Mouse (Mus musculus): ENCODE data around the gene Anapc15-ps. TPM values are rescaled to one million over a fixed set of nuclear protein-coding genes. Genes with fewer than 3 reads are reported as not detected.

Gene Anapc15-ps
- polyA plus RNA-seq, 1 experiment from 2014 or later: 0.98 TPM

DNA sequence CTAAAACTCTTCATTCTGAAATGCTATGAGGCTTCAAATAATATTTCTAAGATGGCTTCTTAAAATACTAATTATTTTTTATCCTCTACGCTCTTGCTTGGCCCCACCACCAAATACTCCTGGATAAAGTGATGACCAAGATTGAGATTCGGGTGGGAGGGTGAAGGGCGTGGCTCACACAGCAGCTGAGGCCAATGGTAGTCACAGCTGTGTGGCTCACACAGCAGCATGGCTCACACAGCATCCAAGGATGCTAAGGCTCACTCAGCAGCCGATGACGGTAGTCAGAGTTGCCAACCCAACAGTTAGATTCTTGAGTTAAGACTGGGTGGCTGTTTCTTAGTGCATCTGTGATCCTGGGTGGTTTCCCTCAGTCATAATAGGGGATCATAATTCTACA lies 30.5 kb upstream of the Anapc15-ps start:
- H3K36me3 ChIP-seq (ENCODE audit: inconsistent target): no peaks in the 10 kb centered on the region
- H3K79me2 ChIP-seq (ENCODE audit: inconsistent target): no peaks in the 10 kb centered on the region
- whole genome bisulfite sequencing (ENCODE audit: missing documents): 95% methylated on average over 5 of the region's 5 CpGs
- H3K4me3 ChIP-seq (ENCODE audit: inconsistent target): no peak overlapping the region
- no peak overlapping the region for H3K27ac ChIP-seq

DNA sequence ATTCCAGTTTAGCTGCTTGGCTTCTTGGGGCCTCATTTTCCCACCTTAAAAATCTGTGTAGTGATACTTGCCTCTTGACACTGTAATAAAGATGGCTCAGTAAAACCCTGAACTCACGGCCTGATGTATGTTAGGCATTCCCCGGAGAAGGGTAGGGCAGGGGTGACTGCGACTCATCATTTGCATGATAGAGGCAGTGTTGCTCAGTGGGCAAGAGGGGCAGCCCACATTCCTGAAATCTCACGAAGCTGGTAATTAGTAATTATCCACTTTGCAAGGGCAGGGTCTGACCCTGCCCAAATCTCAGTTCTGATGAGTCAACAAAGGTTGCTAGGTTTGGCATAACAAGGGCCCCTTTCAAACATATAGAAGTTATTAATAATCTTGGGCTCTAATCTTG lies 27.2 kb upstream of the Anapc15-ps start:
- Histone ChIP-seq H3K36me3 (ENCODE audit: inconsistent target) (no peaks in the 10 kb centered on the region), H3K27ac (no peak overlapping the region), H3K4me3 (ENCODE audit: inconsistent target) (no peak overlapping the region), H3K79me2 (ENCODE audit: inconsistent target) (no peaks in the 10 kb centered on the region)
- WGBS (ENCODE audit: missing documents): 93% methylated on average over 4 of the region's 4 CpGs

DNA sequence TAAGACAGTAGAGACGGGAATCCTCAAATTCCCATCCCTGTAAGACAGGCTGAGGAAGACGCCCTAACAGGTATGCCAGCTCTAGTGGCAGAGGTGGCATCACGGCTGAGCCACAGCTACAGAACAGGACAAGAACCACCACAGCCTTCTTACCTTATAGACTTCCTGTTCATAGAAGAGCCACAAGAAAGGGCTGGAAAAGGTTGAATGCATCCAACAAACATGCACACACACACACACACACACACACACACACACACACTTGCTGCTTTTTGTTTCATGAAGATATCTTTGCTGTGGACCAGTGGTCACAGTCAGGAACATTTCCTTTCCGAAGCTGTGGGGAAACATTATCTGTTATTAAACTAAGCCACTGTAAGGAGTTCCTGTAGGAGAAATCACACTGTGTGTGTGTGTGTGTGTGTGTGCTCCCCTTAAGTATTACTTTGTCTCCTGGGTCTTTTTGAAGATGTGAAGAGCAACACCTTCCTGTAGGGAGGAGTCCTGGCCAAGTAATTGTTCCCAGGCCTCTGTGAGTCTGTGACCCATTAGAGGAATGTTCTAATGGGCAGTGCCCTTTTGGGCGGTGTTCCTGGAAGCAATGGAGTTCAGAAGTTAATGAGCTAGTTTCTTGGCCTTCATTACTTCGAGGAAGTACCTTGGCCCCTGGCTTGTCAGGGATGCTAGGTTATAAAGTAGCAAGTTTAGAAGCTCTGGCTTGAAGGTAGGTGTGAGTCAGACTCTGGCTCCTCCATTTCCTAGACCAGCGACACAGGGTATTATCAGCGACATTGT lies 25.9 kb upstream of the Anapc15-ps start:
- Histone ChIP-seq H3K4me3 (ENCODE audit: inconsistent target) (no peak overlapping the region), H3K27ac (no peak overlapping the region), H3K79me2 (ENCODE audit: inconsistent target) (no peaks in the 10 kb centered on the region), H3K36me3 (ENCODE audit: inconsistent target) (no peaks in the 10 kb centered on the region)
- WGBS (ENCODE audit: missing documents): 91% methylated on average over 8 of the region's 8 CpGs

DNA sequence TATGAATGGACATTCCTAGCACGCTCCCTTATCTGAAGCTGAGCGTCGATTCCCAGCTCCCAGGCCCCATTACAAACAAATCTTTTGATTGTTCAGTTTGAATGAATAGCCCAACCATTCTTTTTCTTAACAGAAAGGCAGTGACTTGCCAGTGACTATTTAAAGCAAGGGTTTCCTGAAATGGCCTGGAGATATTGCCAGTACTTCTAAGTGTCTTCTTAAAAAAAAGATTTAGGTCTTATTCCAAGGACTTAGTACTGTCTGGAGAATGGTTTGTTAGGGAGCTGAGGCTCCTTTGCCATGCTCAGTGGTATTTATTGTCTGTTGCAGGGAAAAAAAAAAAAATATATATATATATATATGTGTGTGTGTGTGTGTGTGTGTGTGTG lies 23.0 kb upstream of the Anapc15-ps start:
- Histone ChIP-seq H3K36me3 (ENCODE audit: inconsistent target) (no peaks in the 10 kb centered on the region), H3K79me2 (ENCODE audit: inconsistent target) (no peaks in the 10 kb centered on the region), H3K4me3 (ENCODE audit: inconsistent target) (no peak overlapping the region), H3K27ac (no peak overlapping the region)
- WGBS (ENCODE audit: missing documents): 94% methylated on average over 3 of the region's 3 CpGs

DNA sequence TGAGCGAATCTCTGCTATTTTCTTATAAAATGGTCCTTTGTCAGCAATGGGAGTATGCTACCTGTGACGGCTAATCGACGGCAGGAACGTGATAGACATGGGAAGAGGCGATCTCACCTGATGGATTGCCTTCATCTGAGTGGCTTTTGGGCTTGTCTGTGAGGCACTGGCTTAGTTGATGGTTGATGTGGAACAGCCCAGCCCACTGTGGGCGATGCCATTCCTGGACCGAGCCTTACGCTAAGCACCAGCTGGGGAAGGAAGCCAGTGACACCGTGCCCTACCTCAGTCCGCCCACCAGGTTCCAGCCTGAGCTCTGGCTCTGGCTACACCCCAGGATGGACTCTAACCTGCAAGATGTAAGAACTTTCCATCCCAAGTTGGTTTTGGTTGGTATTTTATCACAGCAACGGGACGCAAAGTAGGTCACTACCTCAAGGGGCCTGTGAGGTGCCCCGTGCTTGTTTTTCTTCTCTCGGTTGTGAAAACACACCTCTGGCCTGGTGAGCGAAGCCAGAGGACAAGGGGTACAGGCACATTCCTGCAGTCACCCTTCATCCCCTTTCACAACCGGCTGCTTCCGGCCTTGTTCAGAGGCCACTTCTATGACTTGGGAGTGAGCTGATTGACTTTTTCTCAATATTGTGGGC lies 22.5 kb upstream of the Anapc15-ps start:
- H3K79me2 ChIP-seq (ENCODE audit: inconsistent target): no peaks in the 10 kb centered on the region
- no peak overlapping the region for H3K27ac ChIP-seq
- H3K36me3 ChIP-seq (ENCODE audit: inconsistent target): no peaks in the 10 kb centered on the region
- 94% methylated on average over 18 of the region's 18 CpGs for WGBS (ENCODE audit: missing documents)
- no peak overlapping the region for H3K4me3 ChIP-seq (ENCODE audit: inconsistent target)

DNA sequence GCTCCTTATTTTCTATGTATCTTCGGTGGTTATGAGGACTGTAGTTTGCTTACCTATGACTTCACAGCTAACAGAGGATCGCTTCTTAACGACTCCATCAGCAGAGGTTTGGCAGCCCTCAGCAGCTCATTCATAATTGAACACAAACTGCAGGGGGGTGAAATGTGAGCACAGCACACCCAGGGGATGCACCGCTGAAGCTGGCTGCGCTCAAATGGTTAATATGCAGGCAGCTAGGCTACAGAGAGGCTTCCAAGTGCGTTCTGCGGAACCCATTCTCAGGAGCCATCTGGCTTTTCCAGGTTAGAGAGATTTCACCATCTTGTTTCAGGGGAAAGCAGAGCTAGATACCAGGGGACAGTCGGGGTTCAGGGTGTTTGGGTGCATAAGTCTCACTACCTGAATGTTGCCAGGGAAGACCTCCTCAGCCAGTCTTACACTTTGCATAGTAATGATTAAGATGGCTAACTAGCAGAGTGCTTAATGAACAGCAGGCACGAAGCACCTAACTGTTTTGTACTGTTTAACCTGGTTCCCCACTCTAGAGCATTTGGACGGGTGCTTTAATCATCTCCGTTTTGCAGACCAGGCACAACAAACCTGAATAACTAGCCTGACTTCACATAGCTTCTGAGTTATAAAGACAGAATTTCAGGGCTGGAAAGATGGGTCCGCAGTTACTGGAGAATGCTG lies 21.5 kb upstream of the Anapc15-ps start:
- Histone ChIP-seq H3K4me3 (ENCODE audit: inconsistent target) (no peak overlapping the region), H3K36me3 (ENCODE audit: inconsistent target) (no peaks in the 10 kb centered on the region), H3K27ac (no peak overlapping the region), H3K79me2 (ENCODE audit: inconsistent target) (no peaks in the 10 kb centered on the region)
- 90% methylated on average over 12 of the region's 12 CpGs for WGBS (ENCODE audit: missing documents)

DNA sequence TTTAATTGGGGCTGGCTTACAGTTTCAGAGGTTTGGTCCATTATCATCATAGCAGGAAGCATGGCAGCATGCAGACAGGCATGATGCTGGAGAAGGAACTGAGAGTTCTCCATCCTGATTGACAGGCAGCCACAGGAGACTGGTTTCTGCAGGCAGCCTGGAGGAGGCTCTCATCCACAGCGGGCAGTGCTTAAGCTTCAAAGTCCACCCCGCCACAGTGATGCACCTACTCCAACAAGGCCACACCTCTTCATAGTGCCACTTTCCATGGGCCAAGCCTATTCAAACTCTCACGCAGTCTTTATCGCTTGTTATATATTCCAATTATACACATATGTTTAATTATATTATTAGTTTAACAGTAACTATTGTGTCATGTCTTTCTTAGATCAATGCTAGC lies 18.1 kb upstream of the Anapc15-ps start:
- H3K4me3 ChIP-seq (ENCODE audit: inconsistent target): no peak overlapping the region
- 94% methylated on average over 2 of the region's 4 CpGs for whole genome bisulfite sequencing (ENCODE audit: missing documents)
- H3K79me2 ChIP-seq (ENCODE audit: inconsistent target): no peaks in the 10 kb centered on the region
- H3K36me3 ChIP-seq (ENCODE audit: inconsistent target): no peaks in the 10 kb centered on the region
- H3K27ac ChIP-seq: no peak overlapping the region

DNA sequence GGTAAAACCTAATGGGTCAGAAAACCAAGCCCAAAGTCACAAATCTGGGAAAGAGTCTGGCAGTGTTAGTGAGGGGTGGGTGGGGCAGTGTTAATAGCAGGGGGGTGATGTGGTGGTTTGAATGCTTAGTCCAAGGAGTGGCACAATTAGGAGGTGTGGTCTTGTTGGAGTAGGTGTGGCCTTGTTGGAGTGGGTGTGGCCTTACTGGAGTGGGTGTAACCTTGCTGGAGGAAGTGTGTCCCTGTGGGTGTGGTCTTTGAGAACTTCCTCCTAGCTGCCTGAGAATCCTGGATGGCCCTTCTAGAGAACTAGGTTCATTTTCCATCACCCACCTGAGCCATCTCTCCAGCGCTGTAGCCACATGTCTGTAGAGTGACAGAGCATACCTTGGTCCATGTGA lies 16.6 kb upstream of the Anapc15-ps start:
- 92% methylated on average over 1 of the region's 1 CpGs for WGBS (ENCODE audit: missing documents)
- H3K79me2 ChIP-seq (ENCODE audit: inconsistent target): no peaks in the 10 kb centered on the region
- H3K4me3 ChIP-seq (ENCODE audit: inconsistent target): no peak overlapping the region
- H3K36me3 ChIP-seq (ENCODE audit: inconsistent target): no peaks in the 10 kb centered on the region
- no peak overlapping the region for H3K27ac ChIP-seq

DNA sequence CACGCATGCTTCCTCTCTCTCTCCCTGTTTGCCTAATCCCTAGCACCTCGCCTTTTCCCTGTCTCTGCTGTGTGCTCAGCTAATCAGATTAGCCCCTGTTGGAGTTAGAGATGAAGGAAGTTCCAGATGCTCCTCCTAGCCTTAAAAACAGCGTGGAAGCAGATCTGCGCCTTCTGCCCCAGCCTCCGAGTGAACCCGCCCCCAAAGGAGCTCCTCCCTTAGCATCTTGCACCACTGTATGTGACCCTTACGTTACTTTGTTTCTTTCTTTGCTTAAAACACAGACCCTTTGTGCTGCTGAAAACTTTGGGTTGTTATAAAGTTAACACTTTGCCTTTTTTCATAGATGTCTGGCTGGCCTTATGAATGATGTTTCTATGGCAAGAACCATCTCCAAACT lies 15.8 kb upstream of the Anapc15-ps start:
- 83% methylated on average over 7 of the region's 7 CpGs for WGBS (ENCODE audit: missing documents)
- Histone ChIP-seq H3K27ac (no peak overlapping the region), H3K79me2 (ENCODE audit: inconsistent target) (no peaks in the 10 kb centered on the region), H3K36me3 (ENCODE audit: inconsistent target) (no peaks in the 10 kb centered on the region), H3K4me3 (ENCODE audit: inconsistent target) (no peak overlapping the region)

DNA sequence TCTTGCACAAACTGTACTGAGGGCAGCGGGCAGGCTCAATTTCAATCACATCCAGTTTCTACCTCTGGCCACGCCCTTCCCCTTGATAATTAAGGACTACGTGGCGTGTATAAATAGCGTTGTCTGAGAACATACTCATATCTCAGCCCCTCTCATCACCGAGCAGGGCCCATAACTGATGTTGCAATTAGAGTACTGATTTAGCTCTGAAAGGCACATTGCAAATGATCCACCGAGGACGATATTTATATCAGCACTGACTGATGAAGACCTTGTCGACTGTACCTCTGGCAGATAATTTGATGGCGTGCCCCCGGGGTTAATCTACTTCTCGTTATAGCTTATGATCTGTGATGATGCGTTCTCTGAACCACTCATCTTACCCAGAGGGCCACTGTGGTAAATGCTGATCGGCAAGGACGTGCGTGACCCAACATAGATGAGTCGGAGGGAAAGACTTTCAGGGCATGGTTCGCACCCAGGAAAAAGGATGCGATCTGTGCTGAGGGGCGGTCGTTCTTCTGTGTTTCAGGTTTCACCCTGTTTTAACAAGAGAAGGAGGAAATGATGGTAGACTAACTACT lies 14.4 kb upstream of the Anapc15-ps start:
- H3K27ac ChIP-seq: no peak overlapping the region
- WGBS (ENCODE audit: missing documents): 94% methylated on average over 21 of the region's 21 CpGs
- H3K36me3 ChIP-seq (ENCODE audit: inconsistent target): no peaks in the 10 kb centered on the region
- no peaks in the 10 kb centered on the region for H3K79me2 ChIP-seq (ENCODE audit: inconsistent target)
- H3K4me3 ChIP-seq (ENCODE audit: inconsistent target): no peak overlapping the region

DNA sequence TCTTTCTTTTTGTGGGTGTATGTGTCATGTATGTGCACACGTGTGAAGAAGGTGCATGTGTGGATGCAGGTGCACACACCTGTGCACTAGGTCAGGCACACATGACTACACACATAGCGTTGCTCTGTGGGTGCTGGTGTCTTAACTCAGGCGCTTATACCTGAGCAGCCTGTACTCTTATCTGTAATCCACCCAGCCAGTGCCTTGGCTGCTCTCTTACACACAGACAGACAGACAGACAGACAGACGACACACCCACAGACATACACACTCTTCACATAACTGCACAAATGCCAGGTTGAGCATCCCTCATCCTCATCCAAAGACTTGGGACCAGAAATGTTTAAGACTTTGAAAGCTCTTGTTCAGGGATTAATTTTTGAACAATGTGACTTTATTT lies 12.8 kb upstream of the Anapc15-ps start:
- Histone ChIP-seq H3K79me2 (ENCODE audit: inconsistent target) (no peaks in the 10 kb centered on the region), H3K4me3 (ENCODE audit: inconsistent target) (no peak overlapping the region), H3K36me3 (ENCODE audit: inconsistent target) (no peaks in the 10 kb centered on the region), H3K27ac (no peak overlapping the region)
- 95% methylated on average over 4 of the region's 4 CpGs for WGBS (ENCODE audit: missing documents)

DNA sequence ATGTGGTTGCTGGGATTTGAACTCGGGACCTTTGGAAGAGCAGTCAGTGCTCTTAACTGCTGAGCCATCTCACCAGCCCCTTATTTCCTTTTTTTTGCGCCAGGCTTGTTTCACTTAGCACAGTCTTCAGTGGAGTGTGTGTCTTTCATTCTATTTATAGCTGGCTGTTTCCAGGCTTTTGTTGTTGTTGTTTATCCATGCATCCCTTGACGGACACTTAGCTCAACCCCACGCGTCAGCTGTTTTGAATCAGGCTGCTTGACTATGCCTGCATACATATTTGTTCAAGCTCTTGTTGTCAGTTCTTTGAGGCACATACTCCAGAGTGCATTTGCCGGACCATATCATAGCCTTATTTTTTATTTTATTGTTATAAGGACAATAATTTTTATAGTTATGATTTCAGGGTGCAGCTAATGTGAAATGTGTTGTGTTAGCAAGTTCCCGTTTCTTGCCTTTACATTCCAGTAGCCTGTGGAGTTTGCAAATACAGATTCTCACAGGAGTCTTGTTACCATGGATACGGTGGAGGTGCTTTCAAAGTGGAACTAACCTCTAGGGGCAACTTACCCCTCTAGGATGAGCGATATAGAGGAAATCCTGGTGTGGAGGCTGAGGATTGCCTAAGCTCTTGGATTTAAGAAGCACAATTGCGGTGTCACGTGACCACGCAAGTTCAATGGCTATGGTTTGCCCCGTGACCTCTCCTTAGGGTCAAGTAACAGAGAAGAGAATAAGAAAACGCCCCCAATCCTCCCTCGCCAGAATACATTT lies 11.7 kb upstream of the Anapc15-ps start:
- H3K79me2 ChIP-seq (ENCODE audit: inconsistent target): no peaks in the 10 kb centered on the region
- no peaks in the 10 kb centered on the region for H3K36me3 ChIP-seq (ENCODE audit: inconsistent target)
- H3K27ac ChIP-seq: no peak overlapping the region
- H3K4me3 ChIP-seq (ENCODE audit: inconsistent target): no peak overlapping the region
- WGBS (ENCODE audit: missing documents): 34% methylated on average over 15 of the region's 15 CpGs

DNA sequence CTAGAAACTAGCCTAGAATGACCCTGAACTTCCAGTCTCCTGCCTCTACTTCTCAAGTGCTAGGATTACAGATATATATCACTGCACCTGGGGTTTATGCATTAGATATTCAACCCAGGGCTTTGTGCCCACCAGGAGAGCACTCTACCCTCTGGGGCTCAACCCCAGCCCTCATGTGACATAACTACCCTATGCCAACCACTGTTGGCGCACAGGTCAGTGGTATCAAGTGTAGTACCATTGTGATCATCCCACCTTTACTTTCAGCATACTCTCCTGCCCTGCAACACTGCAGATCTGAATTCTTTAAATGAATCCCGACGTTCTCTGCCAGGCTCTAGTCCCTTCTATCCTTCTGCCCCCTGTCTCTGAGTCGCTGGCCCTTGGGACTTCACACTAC lies 11.0 kb upstream of the Anapc15-ps start:
- no peaks in the 10 kb centered on the region for H3K36me3 ChIP-seq (ENCODE audit: inconsistent target)
- H3K4me3 ChIP-seq (ENCODE audit: inconsistent target): no peak overlapping the region
- WGBS (ENCODE audit: missing documents): 86% methylated on average over 4 of the region's 4 CpGs
- no peak overlapping the region for H3K27ac ChIP-seq
- no peaks in the 10 kb centered on the region for H3K79me2 ChIP-seq (ENCODE audit: inconsistent target)

DNA sequence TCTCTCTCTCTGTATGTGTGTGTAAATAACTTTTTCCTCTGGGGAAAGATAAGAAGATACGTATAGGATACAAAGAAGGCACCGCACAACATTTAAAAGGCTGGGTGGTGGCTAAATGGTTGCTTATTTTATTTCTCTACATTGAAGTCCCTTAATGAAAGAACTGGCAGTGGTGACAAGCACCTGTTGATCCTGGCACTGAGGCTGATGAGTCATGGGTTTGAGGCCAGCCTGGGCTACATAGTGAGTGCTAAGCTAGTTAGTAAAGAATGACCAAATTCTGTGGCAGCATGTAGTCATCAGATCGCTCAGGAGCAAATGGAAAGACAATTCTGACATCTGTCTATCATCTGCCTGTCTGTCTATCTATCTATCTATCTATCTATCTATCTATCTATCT lies 10.5 kb upstream of the Anapc15-ps start:
- WGBS (ENCODE audit: missing documents): 96% methylated on average over 3 of the region's 3 CpGs
- Histone ChIP-seq H3K27ac (no peak overlapping the region), H3K36me3 (ENCODE audit: inconsistent target) (no peaks in the 10 kb centered on the region)

More for the DNA sequence above, 10.5 kb upstream of the Anapc15-ps start:
- H3K4me3 ChIP-seq (ENCODE audit: inconsistent target): no peak overlapping the region
- no peaks in the 10 kb centered on the region for H3K79me2 ChIP-seq (ENCODE audit: inconsistent target)

Measured in macrophage (primary cell).